Mouse (Mus musculus) NIH3T3 (cell line): ENCODE data around the gene Lect2.
A peak's percentile ranks its signal among the peaks of the same experiment; 100 is the strongest.

Experiments
- DNase-seq: peaks from one replicate; pipeline ENCODE4 v3.0.0-alpha.2; 2012; ENCODE audit warnings: low read depth

Lect2 gene

DNA sequence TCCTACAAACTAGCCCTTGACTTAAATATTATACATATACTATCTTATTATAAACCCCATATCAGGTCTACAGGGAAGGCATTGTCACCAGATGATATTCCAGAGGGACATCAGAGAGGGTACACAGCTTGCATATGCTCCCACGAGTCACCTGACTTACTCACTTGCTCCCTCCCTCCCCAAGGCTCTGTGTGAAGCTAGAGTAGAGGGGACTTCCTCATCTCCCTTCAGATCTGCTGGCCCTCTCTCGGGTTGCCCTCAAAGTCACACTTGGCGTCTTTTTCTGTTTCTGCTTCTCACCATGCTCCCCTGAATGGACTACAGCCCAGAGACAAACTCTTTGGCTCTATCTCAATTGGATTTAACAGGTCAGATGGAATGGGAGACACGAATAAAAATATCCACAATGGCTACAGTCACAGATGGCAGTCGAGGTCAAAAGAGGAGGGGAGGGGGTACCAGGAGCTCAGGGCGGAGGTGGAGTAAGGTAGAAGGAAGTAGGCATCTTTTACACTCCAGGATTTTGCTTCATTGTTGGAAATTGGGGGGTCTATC lies 46.4 kb downstream of the Lect2 start:
- DNase-seq: no peak

DNA sequence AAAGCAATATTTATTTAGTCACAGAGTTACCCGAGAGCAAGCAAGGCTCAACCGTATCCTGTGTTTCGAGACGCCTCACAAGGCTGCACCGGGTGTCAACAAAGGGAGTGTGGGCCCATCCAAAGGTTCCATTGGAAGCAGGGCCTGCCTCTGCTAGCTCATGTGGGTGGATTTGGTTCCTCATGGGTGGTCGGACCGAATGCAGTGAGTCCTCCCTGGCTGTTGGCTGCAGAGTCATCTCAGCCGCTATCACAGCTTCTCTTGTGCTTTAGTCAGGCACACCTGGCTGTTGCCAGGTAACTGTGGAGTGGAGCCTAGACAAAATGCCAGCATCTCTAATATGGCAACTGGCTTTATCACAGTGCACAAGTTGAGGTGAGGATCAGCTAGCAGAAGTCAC lies 47.7 kb downstream of the Lect2 start:
- DNase-seq: no peak

DNA sequence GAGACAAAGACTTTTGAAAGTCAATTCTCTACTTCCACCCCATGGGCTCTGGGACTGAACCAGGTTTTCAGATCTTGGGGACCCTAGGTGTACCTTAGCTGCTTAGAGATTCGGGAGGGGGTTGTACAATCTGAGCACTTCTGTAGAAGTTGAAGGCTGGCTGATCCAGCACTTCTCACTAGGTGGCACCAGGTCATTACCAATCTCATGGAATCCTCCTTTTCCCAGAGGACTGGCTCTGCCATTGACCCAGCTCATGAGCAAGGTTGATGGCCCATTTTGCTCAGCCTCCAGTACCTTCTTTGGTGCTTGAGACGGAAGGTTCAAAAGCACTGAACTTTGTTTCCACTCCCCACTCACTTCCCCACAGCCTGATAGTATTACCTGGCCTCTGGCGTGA lies 48.2 kb downstream of the Lect2 start:
- DNase-seq: peak; percentile 6

DNA sequence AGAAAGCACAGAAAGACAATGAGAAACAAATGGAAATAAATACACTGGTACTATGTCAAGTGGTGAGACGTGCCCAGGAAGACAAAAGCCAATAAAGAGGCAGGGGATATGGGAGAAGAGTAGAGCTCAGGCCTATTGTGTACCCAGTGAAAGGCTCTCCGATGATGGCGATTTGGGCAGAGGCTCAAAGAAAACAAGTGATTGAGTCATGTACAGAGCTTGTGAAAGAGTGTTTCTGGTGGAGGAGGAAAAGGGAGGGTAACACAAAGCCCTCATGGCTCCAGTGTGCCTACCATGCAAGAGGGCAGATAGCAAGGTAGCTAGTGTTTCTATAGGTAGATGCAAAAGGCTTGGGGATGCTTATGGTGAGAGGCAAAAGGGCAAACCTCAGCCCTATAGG lies 53.9 kb downstream of the Lect2 start:
- DNase-seq: peak; percentile 32
